Mouse (Mus musculus): ENCODE data around the gene Lmo7. TPM values are rescaled to one million over a fixed set of nuclear protein-coding genes. Genes with fewer than 3 reads are reported as not detected.
A peak's percentile ranks its signal among the peaks of the same experiment; 100 is the strongest.

Gene Lmo7
- total RNA-seq, 4 experiments from 2014 or later = 111 to 135 (median 125) TPM

GRCm38 (mm10) chr14:101778426-101778825 lies 48.7 kb downstream of the Lmo7 start:
- DNase-seq (ENCODE audit: low spot score in 2 of 2) = no peak

GRCm38 (mm10) chr14:101780016-101780415 lies 50.3 kb downstream of the Lmo7 start:
- no peak for DNase-seq (ENCODE audit: low spot score in 2 of 2)

GRCm38 (mm10) chr14:101781219-101781618 lies 51.5 kb downstream of the Lmo7 start:
- no peak for DNase-seq (ENCODE audit: low spot score in 2 of 2)

GRCm38 (mm10) chr14:101781943-101782510 lies 52.3 kb downstream of the Lmo7 start:
- peak; percentile 14 to 37 for DNase-seq (ENCODE audit: low spot score in 2 of 2)

GRCm38 (mm10) chr14:101784315-101784945 lies 54.7 kb downstream of the Lmo7 start:
- DNase-seq (ENCODE audit: low spot score in 2 of 2) = no peak

GRCm38 (mm10) chr14:101787903-101788302 lies 58.1 kb downstream of the Lmo7 start:
- no peak for DNase-seq (ENCODE audit: low spot score in 2 of 2)

GRCm38 (mm10) chr14:101788475-101788874 lies 58.7 kb downstream of the Lmo7 start:
- DNase-seq (ENCODE audit: low spot score in 2 of 2) = no peak

- no peak for DNase-seq (ENCODE audit: low spot score in 2 of 2)
These were observed 64.9 kb downstream of the Lmo7 start for GRCm38 (mm10) chr14:101794553-101795177.

GRCm38 (mm10) chr14:101797930-101798500 lies 68.3 kb downstream of the Lmo7 start:
- no peak for DNase-seq (ENCODE audit: low spot score in 2 of 2)

- DNase-seq (ENCODE audit: low spot score in 2 of 2) = no peak
These were observed 69.0 kb downstream of the Lmo7 start for GRCm38 (mm10) chr14:101798766-101799165.

- DNase-seq (ENCODE audit: low spot score in 2 of 2) = no peak
These were observed 71.9 kb downstream of the Lmo7 start for GRCm38 (mm10) chr14:101801674-101802073.

- DNase-seq (ENCODE audit: low spot score in 2 of 2) = no peak
These were observed 74.4 kb downstream of the Lmo7 start for GRCm38 (mm10) chr14:101804119-101804518.

- DNase-seq (ENCODE audit: low spot score in 2 of 2) = no peak
These were observed 75.0 kb downstream of the Lmo7 start for GRCm38 (mm10) chr14:101804562-101805327.

GRCm38 (mm10) chr14:101805328-101805697 lies 75.6 kb downstream of the Lmo7 start:
- DNase-seq (ENCODE audit: low spot score in 2 of 2) = no peak

- DNase-seq (ENCODE audit: low spot score in 2 of 2) = no peak
These were observed 76.3 kb downstream of the Lmo7 start for GRCm38 (mm10) chr14:101806058-101806457.

GRCm38 (mm10) chr14:101806607-101807006 lies 76.8 kb downstream of the Lmo7 start:
- DNase-seq (ENCODE audit: low spot score in 2 of 2) = no peak

- no peak for DNase-seq (ENCODE audit: low spot score in 2 of 2)
These were observed 86.7 kb downstream of the Lmo7 start for GRCm38 (mm10) chr14:101816450-101816849.

- DNase-seq (ENCODE audit: low spot score in 2 of 2) = no peak
These were observed 92.6 kb downstream of the Lmo7 start for GRCm38 (mm10) chr14:101822390-101822789.

- DNase-seq (ENCODE audit: low spot score in 2 of 2) = no peak
These were observed 93.1 kb downstream of the Lmo7 start for GRCm38 (mm10) chr14:101822871-101823270.

GRCm38 (mm10) chr14:101829676-101830075 lies 99.9 kb downstream of the Lmo7 start:
- no peak for DNase-seq (ENCODE audit: low spot score in 2 of 2)

- DNase-seq (ENCODE audit: low spot score in 2 of 2) = no peak
These were observed 100.4 kb downstream of the Lmo7 start for GRCm38 (mm10) chr14:101830116-101830515.

GRCm38 (mm10) chr14:101834109-101834508 lies 104.4 kb downstream of the Lmo7 start:
- DNase-seq (ENCODE audit: low spot score in 2 of 2) = no peak
